Mouse (Mus musculus) intestine, embryonic 14.5 days (tissue): Measurements from ENCODE around the gene Sva. TPM values are rescaled to one million over a fixed set of nuclear protein-coding genes. Genes with fewer than 3 reads are reported as not detected.

Experiments
- ATAC-seq: fragments of 200-750 bp; cut with Nextera tagmentation; replicated peaks from 2 replicates; pipeline ENCODE4 v1.8.0; 2017; ENCODE audit warnings: low read depth, moderate number of reproducible peaks, moderate TSS enrichment, moderate library complexity; ENCODE audit not compliant: low FRiP score, low TSS enrichment
- DNase-seq: peaks from one replicate; pipeline ENCODE4 v3.0.0-alpha.2; 2018; ENCODE audit warnings: low spot score
- H3K27ac ChIP-seq: fragments of 300-500 bp; sonication (generic); 2 replicates; pipeline ENCODE4 v1.5.1; 2014; ENCODE audit warnings: low read depth, mild to moderate bottlenecking, control low read depth
- H3K27me3 ChIP-seq: fragments of 300-500 bp; sonication (generic); replicated peaks from 2 replicates; pipeline ENCODE4 v1.6.1; 2014; ENCODE audit warnings: low read length, control low read depth; ENCODE audit not compliant: control insufficient read depth, insufficient read depth
- H3K36me3 ChIP-seq: fragments of 300-500 bp; sonication (generic); 2 replicates; pipeline ENCODE4 v1.6.1; 2014; ENCODE audit warnings: low read length, control low read depth; ENCODE audit not compliant: control insufficient read depth, insufficient read depth
- H3K4me1 ChIP-seq: fragments of 300-500 bp; sonication (generic); replicated peaks from 2 replicates; pipeline ENCODE4 v1.6.1; 2014; ENCODE audit warnings: low read length, control low read depth, mixed read lengths; ENCODE audit not compliant: control insufficient read depth, insufficient read depth
- H3K4me2 ChIP-seq: fragments of 300-500 bp; sonication (generic); 2 replicates; pipeline ENCODE4 v1.6.1; 2014; ENCODE audit warnings: low read length
- H3K4me3 ChIP-seq: fragments of 300-500 bp; sonication (generic); 2 replicates; pipeline ENCODE4 v1.5.1; 2014; ENCODE audit warnings: low read depth, low read length, control low read depth, mixed read lengths
- H3K9ac ChIP-seq: fragments of 300-500 bp; sonication (generic); 2 replicates; pipeline ENCODE4 v1.6.1; 2014; ENCODE audit warnings: mild to moderate bottlenecking, low read length
- H3K9me3 ChIP-seq: fragments of 300-500 bp; sonication (generic); 2 replicates; pipeline ENCODE4 v1.6.1; 2016; ENCODE audit warnings: low read length, control low read depth; ENCODE audit not compliant: control insufficient read depth
- polyA plus RNA-seq: library from polyadenylated mRNA; unstranded; fragments of >200 nt; fragmentation: Nextera tagmentation; extraction: Ambion mirVana; gene quantifications from 2 replicates; pipeline ENCODE4 v1.2.1, GENCODE M21; 2014

The Sva gene
- not detected in 2 replicates for polyA plus RNA-seq

- ATAC-seq (no peak), DNase-seq (no peak)
- H3K27me3 ChIP-seq: no peaks in the 10 kb centered on the region
- H3K27ac ChIP-seq: no peak within 1 kb of the TSS
- no peak within 1 kb of the TSS for H3K4me2 ChIP-seq
- H3K4me3 ChIP-seq: no peak within 1 kb of the TSS
- H3K36me3 ChIP-seq: no peaks in the 10 kb centered on the region
- H3K9me3 ChIP-seq: no peaks in the 10 kb centered on the region
- H3K4me1 ChIP-seq: no peaks in the 10 kb centered on the region
- no peak within 1 kb of the TSS for H3K9ac ChIP-seq
Observed at GRCm38 (mm10) chr6:42038094-42038493, at the start of gene Sva. TSS of gene Sva (plus strand) at chr6:42038394.

Other genes with a start within 250 kb of the Sva start
- not detected in 2 replicates for gene Pip, start 190.9 kb upstream of the Sva start, polyA plus RNA-seq
- not detected in 2 replicates for gene Sval2, start 185.4 kb upstream of the Sva start, polyA plus RNA-seq
- not detected in 2 replicates for gene Sval1, start 86.8 kb upstream of the Sva start, polyA plus RNA-seq
- gene Sval3, start 70.3 kb upstream of the Sva start, polyA plus RNA-seq: not detected in 2 replicates
- not detected in 2 replicates for gene Tas2r139, start 102.5 kb downstream of the Sva start, polyA plus RNA-seq
- gene Tas2r144, start 176.9 kb downstream of the Sva start, polyA plus RNA-seq: not detected in 2 replicates
- 22.1 and 29.0 TPM in 2 replicates for gene Gstk1, start 207.5 kb downstream of the Sva start, polyA plus RNA-seq
- 1.3 and 2.8 TPM in 2 replicates for gene Tmem139, start 223.6 kb downstream of the Sva start, polyA plus RNA-seq
- gene Casp2, start 226.6 kb downstream of the Sva start, polyA plus RNA-seq: 53.0 and 59.5 TPM in 2 replicates
- gene Clcn1, start 248.3 kb downstream of the Sva start, polyA plus RNA-seq: 0.12 and 0.22 TPM in 2 replicates